Mouse (Mus musculus) thymus, postnatal 0 days (tissue): Measurements from ENCODE around the gene Panx2. TPM values are rescaled to one million over a fixed set of nuclear protein-coding genes. Genes with fewer than 3 reads are reported as not detected.

Experiments
- DNase-seq: peaks from one replicate; pipeline ENCODE4 v3.0.0-alpha.2; 2015; ENCODE audit warnings: low spot score
- polyA plus RNA-seq: library from polyadenylated mRNA; unstranded; fragments of >200 nt; fragmentation: Nextera tagmentation; extraction: Ambion mirVana; gene quantifications from 2 replicates; pipeline ENCODE4 v1.2.1, GENCODE M21; 2015

The Panx2 gene
- polyA plus RNA-seq, 1 experiment from 2014 or later = 0.04 TPM

- peak; percentile 94 for DNase-seq
These were observed 63.3 kb downstream of the Panx2 start, which contains the start of gene Tubgcp6 for GRCm38 (mm10) chr15:89122649-89123366. TSS of gene Tubgcp6 (minus strand) at chr15:89123112.

Other genes with a start within 250 kb of the Panx2 start
- gene Alg12, start 240.4 kb upstream of the Panx2 start, polyA plus RNA-seq = 6.4 and 7.4 TPM in 2 replicates
- gene Creld2, start 240.1 kb upstream of the Panx2 start, polyA plus RNA-seq = 63.6 and 78.9 TPM in 2 replicates
- 40.2 and 43.8 TPM in 2 replicates for gene Pim3, start 197.5 kb upstream of the Panx2 start, polyA plus RNA-seq
- gene Ttll8, start 105.3 kb upstream of the Panx2 start, polyA plus RNA-seq = not detected in 2 replicates
- 0.08 TPM in 1 of 2 replicates, not detected in the other for gene Mlc1, start 80.7 kb upstream of the Panx2 start, polyA plus RNA-seq
- 0.22 TPM in 1 of 2 replicates, not detected in the other for gene Mov10l1, start 76.8 kb upstream of the Panx2 start, polyA plus RNA-seq
- 40.1 and 42.2 TPM in 2 replicates for gene Trabd, start 15.4 kb downstream of the Panx2 start, polyA plus RNA-seq
- gene Selenoo, start 29.4 kb downstream of the Panx2 start, polyA plus RNA-seq = 17.1 and 18.1 TPM in 2 replicates
- gene Tubgcp6, start 63.4 kb downstream of the Panx2 start, polyA plus RNA-seq = 9.8 and 12.5 TPM in 2 replicates
- 16.4 and 17.7 TPM in 2 replicates for gene Hdac10, start 69.0 kb downstream of the Panx2 start, polyA plus RNA-seq
- 1.2 TPM in 2 replicates for gene Mapk12, start 81.0 kb downstream of the Panx2 start, polyA plus RNA-seq
- gene Mapk11, start 89.9 kb downstream of the Panx2 start, polyA plus RNA-seq = 4.9 and 5.6 TPM in 2 replicates
- 19.0 and 19.4 TPM in 2 replicates for gene Plxnb2, start 121.1 kb downstream of the Panx2 start, polyA plus RNA-seq
- 13.5 and 14.2 TPM in 2 replicates for gene Dennd6b, start 136.8 kb downstream of the Panx2 start, polyA plus RNA-seq
- 30.8 and 38.2 TPM in 2 replicates for gene Ppp6r2, start 151.8 kb downstream of the Panx2 start, polyA plus RNA-seq